ENCODE assay signal across 8 mouse cellular contexts in the genomic region with DNA sequence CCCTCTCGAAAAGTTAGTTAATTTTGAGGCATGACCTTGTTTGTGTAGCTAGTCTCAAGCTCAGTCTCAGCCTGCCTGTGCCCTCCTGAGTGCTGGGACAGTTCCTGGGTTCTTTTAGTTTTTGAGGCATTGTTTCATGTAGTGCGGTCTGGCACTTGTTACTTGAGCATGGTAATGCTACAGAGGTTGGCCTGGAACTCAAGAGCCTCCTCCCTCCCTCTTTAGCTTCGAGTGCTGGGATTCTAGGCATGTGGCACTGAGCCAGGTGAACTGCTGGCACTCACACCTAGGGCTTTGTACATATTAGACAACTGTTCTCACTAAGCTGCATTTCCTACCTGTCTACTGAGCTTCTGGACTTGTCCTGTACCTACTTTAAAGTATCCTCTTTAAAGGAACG. TPM values are rescaled to one million over a fixed set of nuclear protein-coding genes. Genes with fewer than 3 reads are reported as not detected.
A peak's percentile ranks its signal among the peaks of the same experiment; 100 is the strongest.
DNase-seq lines count a peak whose midpoint lies in the region; ATAC-seq and TF ChIP-seq lines count a peak whose summit lies in the region.

No protein-coding gene starts in this region.

- no peaks in the 10 kb centered on the region for H3K27me3 ChIP-seq in E14TG2a.4 (ENCODE audit: insufficient read depth, low read length)
- no peaks in the 10 kb centered on the region for H3K27me3 ChIP-seq in heart, embryonic 15.5 days

- H3K4me2 ChIP-seq in heart, embryonic 15.5 days: no peak overlapping the region

- H3K27ac ChIP-seq in heart, embryonic 15.5 days: peak overlapping the region; percentile 77

- 39% methylated on average over 4 of the region's 4 CpGs for WGBS in heart, embryonic 15.5 days
- WGBS in lung, adult 2 months: 51% methylated on average over 4 of the region's 4 CpGs

- no peak for TF ChIP-seq CTCF in E14TG2a.4 (conservative IDR thresholded peaks at IDR 0.05; ENCODE audit: low read length)
- no peak for TF ChIP-seq CTCF in lung, adult 2 months (IDR thresholded peaks at IDR 0.05; ENCODE audit: insufficient read depth, low read length)

- H3K36me3 ChIP-seq in E14TG2a.4 (ENCODE audit: insufficient read depth, low read length): peaks cover 23% of the 10 kb centered on the region
- no peaks in the 10 kb centered on the region for H3K36me3 ChIP-seq in heart, embryonic 15.5 days

- no peaks in the 10 kb centered on the region for H3K9me3 ChIP-seq in E14TG2a.4 (ENCODE audit: low read length)
- no peaks in the 10 kb centered on the region for H3K9me3 ChIP-seq in heart, embryonic 15.5 days (replicated peaks)

- H3K4me1 ChIP-seq in E14TG2a.4 (replicated peaks; ENCODE audit: low read depth, low read length): peaks cover 100% of the 10 kb centered on the region
- peaks cover 64% of the 10 kb centered on the region for H3K4me1 ChIP-seq in heart, embryonic 15.5 days (replicated peaks)
- H3K4me1 ChIP-seq in lung, adult 2 months (ENCODE audit: control insufficient read depth, insufficient read depth, low read length): no peaks in the 10 kb centered on the region

- DNase-seq in adrenal gland, postnatal 36 days: peak; percentile 20 to 33
- no peak for DNase-seq in adrenal gland, postnatal 4 days (ENCODE audit: low spot score in 2 of 2)
- DNase-seq in lung, adult 2 months: peak; percentile 75
- DNase-seq in layer of hippocampus, postnatal 36 days: no peak
- no peak for DNase-seq in right cerebral cortex, adult 18-20 months
- no peak for DNase-seq in urinary bladder, postnatal 25 days (ENCODE audit: low spot score)

- no peak overlapping the region for H3K9ac ChIP-seq in heart, embryonic 15.5 days

- ATAC-seq in heart, embryonic 15.5 days (replicated peaks; ENCODE audit: insufficient number of reproducible peaks, insufficient read depth, low FRiP score, low read depth): peak; percentile 69

- TF ChIP-seq POLR2A in lung, adult 2 months (IDR thresholded peaks at IDR 0.05; ENCODE audit: borderline replicate concordance, extremely low read depth, low read depth, low read length): no peak

- H3K4me3 ChIP-seq in E14TG2a.4 (replicated peaks; ENCODE audit: low read length): 0 out of 2 replicates have a peak overlapping the region, but pooled peaks have one; percentile 5
- H3K4me3 ChIP-seq in heart, embryonic 15.5 days: no peak overlapping the region
- H3K4me3 ChIP-seq in lung, adult 2 months (replicated peaks; ENCODE audit: extremely low read depth, low read depth, low read length): no peak overlapping the region

RNA-seq across cellular contexts. Expression of a gene that starts 14.4 kb away (rescaled TPM):
- 1 to 10 TPM; 2.9 to 3.1 TPM for total RNA-seq in adrenal gland, postnatal 36 days (2021)
- 1 to 10 TPM; 5.6 TPM for total RNA-seq in adrenal gland, postnatal 4 days (2021)
- 3.2 and 4.0 TPM in 2 replicates for polyA plus RNA-seq in heart, embryonic 15.5 days (2015; fragmentation: Nextera tagmentation; extraction: Ambion mirVana)
- polyA plus RNA-seq in lung, adult 2 months (2012; rRNA removed): 2.0 and 2.2 TPM in 2 replicates
- 1 to 10 TPM; 4.5 to 5.9 TPM for total RNA-seq in layer of hippocampus, postnatal 36 days (2021)

RNA-seq across cellular contexts. Expression of a gene that starts 28.1 kb away (rescaled TPM):
- 1 to 10 TPM; 8.6 to 9.3 TPM for total RNA-seq in adrenal gland, postnatal 36 days (2021)
- total RNA-seq in adrenal gland, postnatal 4 days (2021): 10 to 100 TPM; 22.9 to 26.7 TPM
- polyA plus RNA-seq in heart, embryonic 15.5 days (2015; fragmentation: Nextera tagmentation; extraction: Ambion mirVana): 9.2 and 11.6 TPM in 2 replicates
- 7.0 and 8.6 TPM in 2 replicates for polyA plus RNA-seq in lung, adult 2 months (2012; rRNA removed)
- total RNA-seq in layer of hippocampus, postnatal 36 days (2021): 100 to 1,000 TPM in 1 of 2 experiments, 10 to 100 TPM in 1; 91.2 to 112 TPM

RNA-seq across cellular contexts. Expression of a gene that starts 39.3 kb away (rescaled TPM):
- total RNA-seq in adrenal gland, postnatal 36 days (2021): not detected
- under 1 TPM in 1 of 2 experiments, not detected in 1; 0.22 TPM for total RNA-seq in adrenal gland, postnatal 4 days (2021)
- polyA plus RNA-seq in heart, embryonic 15.5 days (2015; fragmentation: Nextera tagmentation; extraction: Ambion mirVana): 0.13 and 0.30 TPM in 2 replicates
- polyA plus RNA-seq in lung, adult 2 months (2012; rRNA removed): 0.02 and 0.07 TPM in 2 replicates
- total RNA-seq in layer of hippocampus, postnatal 36 days (2021): 1 to 10 TPM; 3.0 to 3.5 TPM

RNA-seq across cellular contexts. Expression of a gene that starts 45.3 kb away (rescaled TPM):
- 100 to 1,000 TPM; 219 to 220 TPM for total RNA-seq in adrenal gland, postnatal 36 days (2021)
- total RNA-seq in adrenal gland, postnatal 4 days (2021): 100 to 1,000 TPM; 200 to 206 TPM
- 255 and 264 TPM in 2 replicates for polyA plus RNA-seq in heart, embryonic 15.5 days (2015; fragmentation: Nextera tagmentation; extraction: Ambion mirVana)
- 40.4 and 51.2 TPM in 2 replicates for polyA plus RNA-seq in lung, adult 2 months (2012; rRNA removed)
- 100 to 1,000 TPM; 157 to 159 TPM for total RNA-seq in layer of hippocampus, postnatal 36 days (2021)

Comparison
In these comparisons a context has a peak if more than half of its experiments do, and no peak if none do; other contexts are left out.
1. DNase-seq: peak in adrenal gland, postnatal 36 days (2 of 2) and lung, adult 2 months (single experiment); none in adrenal gland, postnatal 4 days (0 of 2), layer of hippocampus, postnatal 36 days (0 of 2), right cerebral cortex, adult 18-20 months (single experiment) and urinary bladder, postnatal 25 days (single experiment).